Mouse (Mus musculus) limb, embryonic 11.5 days (tissue): ENCODE measurements around the gene Hp1bp3. TPM values are rescaled to one million over a fixed set of nuclear protein-coding genes. Genes with fewer than 3 reads are reported as not detected.

Source experiments
- polyA plus RNA-seq: library from polyadenylated mRNA; unstranded; fragments of >200 nt; fragmentation: Nextera tagmentation; extraction: Ambion mirVana; gene quantifications from 2 replicates; pipeline ENCODE4 v1.2.1, GENCODE M21; 2014

Hp1bp3 gene
- polyA plus RNA-seq, 1 experiment from 2014 or later: 189 TPM

Other genes with a start within 250 kb of the Hp1bp3 start
- gene Eif4g3, start 223.3 kb upstream of the Hp1bp3 start, polyA plus RNA-seq: 45.5 and 51.3 TPM in 2 replicates
- gene Sh2d5, start 34.1 kb downstream of the Hp1bp3 start, polyA plus RNA-seq: 1.3 and 1.4 TPM in 2 replicates
- gene Kif17, start 34.1 kb downstream of the Hp1bp3 start, polyA plus RNA-seq: 0.68 and 0.70 TPM in 2 replicates
- gene Ddost, start 88.4 kb downstream of the Hp1bp3 start, polyA plus RNA-seq: 258 and 272 TPM in 2 replicates
- gene Pink1, start 110.0 kb downstream of the Hp1bp3 start, polyA plus RNA-seq: 17.8 and 18.5 TPM in 2 replicates
- 4.1 and 4.5 TPM in 2 replicates for gene Cda, start 151.7 kb downstream of the Hp1bp3 start, polyA plus RNA-seq
- gene Fam43b, start 180.2 kb downstream of the Hp1bp3 start, polyA plus RNA-seq: not detected in 2 replicates
- gene Mul1, start 218.4 kb downstream of the Hp1bp3 start, polyA plus RNA-seq: 19.6 and 21.6 TPM in 2 replicates
- gene Camk2n1, start 238.0 kb downstream of the Hp1bp3 start, polyA plus RNA-seq: 0.99 and 1.0 TPM in 2 replicates